Mouse (Mus musculus) limb, embryonic 12.5 days (tissue): ENCODE data around the gene Defa2. TPM values are rescaled to one million over a fixed set of nuclear protein-coding genes. Genes with fewer than 3 reads are reported as not detected.
"Not testable (repeated sequence)": the region's sequence is repeated elsewhere in the genome, so short reads cannot be mapped to it uniquely, and the experiment has no call there.

ENCODE experiments used
- ATAC-seq: fragments of 200-750 bp; cut with Nextera tagmentation; 2 replicates; pipeline ENCODE4 v1.8.0; 2017; ENCODE audit warnings: low read depth, moderate TSS enrichment; ENCODE audit not compliant: insufficient number of reproducible peaks, insufficient read depth, low FRiP score, low TSS enrichment
- H3K27ac ChIP-seq: fragments of 300-500 bp; sonication (generic); 2 replicates; pipeline ENCODE4 v1.5.1; 2016; ENCODE audit warnings: mild to moderate bottlenecking, moderate library complexity
- H3K27me3 ChIP-seq: fragments of 300-500 bp; sonication (generic); 2 replicates; pipeline ENCODE4 v1.6.1; 2016; ENCODE audit warnings: mild to moderate bottlenecking, moderate library complexity
- H3K36me3 ChIP-seq: fragments of 300-500 bp; sonication (generic); 2 replicates; pipeline ENCODE4 v1.6.1; 2016; ENCODE audit warnings: mild to moderate bottlenecking, moderate library complexity
- H3K4me1 ChIP-seq: fragments of 300-500 bp; sonication (generic); replicated peaks from 2 replicates; pipeline ENCODE4 v1.6.1; 2016
- H3K4me2 ChIP-seq: fragments of 300-500 bp; sonication (generic); 2 replicates; pipeline ENCODE4 v1.6.1; 2016; ENCODE audit warnings: mild to moderate bottlenecking, moderate library complexity
- H3K4me3 ChIP-seq: fragments of 300-500 bp; sonication (generic); replicated peaks from 2 replicates; pipeline ENCODE4 v1.5.1; 2016; ENCODE audit warnings: mild to moderate bottlenecking
- H3K9ac ChIP-seq: fragments of 300-500 bp; sonication (generic); replicated peaks from 2 replicates; pipeline ENCODE4 v1.6.1; 2016; ENCODE audit warnings: mild to moderate bottlenecking, moderate library complexity
- H3K9me3 ChIP-seq: fragments of 300-500 bp; sonication (generic); 2 replicates; pipeline ENCODE4 v1.6.1; 2016; ENCODE audit warnings: mild to moderate bottlenecking, moderate library complexity
- WGBS: fragments of 180-500 bp; shearing (Covaris S2); methylation state at CpG from one replicate; pipeline ENCODE4 v1.1.7; 2016; 5-methylcytosine and 5-hydroxymethylcytosine counted together
- polyA plus RNA-seq: library from polyadenylated mRNA; unstranded; fragments of >200 nt; fragmentation: Nextera tagmentation; extraction: Ambion mirVana; gene quantifications from 2 replicates; pipeline ENCODE4 v1.2.1, GENCODE M21; 2016

Defa2 gene
- not detected in 2 replicates for polyA plus RNA-seq

DNA sequence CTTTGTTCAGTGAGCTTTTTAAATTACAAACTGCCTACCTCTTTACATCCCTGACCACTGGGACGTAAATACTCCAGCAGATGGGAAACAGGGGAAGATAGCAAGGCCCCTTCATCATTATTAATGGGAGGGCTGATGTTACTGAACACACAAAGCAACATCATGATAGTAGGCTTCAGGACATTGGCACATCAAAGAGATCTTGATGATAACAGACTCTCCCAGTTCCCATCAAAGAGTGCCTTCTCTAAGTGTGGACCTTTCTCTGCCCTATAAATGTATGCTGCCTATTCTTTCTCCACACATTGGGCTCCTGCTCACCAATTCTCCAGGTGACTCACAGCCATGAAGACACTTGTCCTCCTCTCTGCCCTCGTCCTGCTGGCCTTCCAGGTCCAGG lies at the start of gene Defa2:
Gene Defa2, plus strand, starts transcription at position 301 of the 400 bp plus-strand sequence.
- H3K36me3 ChIP-seq, H3K4me3 ChIP-seq, ATAC-seq, H3K9ac ChIP-seq, H3K9me3 ChIP-seq, H3K4me1 ChIP-seq, H3K4me2 ChIP-seq, H3K27me3 ChIP-seq, H3K27ac ChIP-seq: not testable (repeated sequence)
- WGBS, result no CpG with 5 or more reads among the region's 2 CpGs

DNA sequence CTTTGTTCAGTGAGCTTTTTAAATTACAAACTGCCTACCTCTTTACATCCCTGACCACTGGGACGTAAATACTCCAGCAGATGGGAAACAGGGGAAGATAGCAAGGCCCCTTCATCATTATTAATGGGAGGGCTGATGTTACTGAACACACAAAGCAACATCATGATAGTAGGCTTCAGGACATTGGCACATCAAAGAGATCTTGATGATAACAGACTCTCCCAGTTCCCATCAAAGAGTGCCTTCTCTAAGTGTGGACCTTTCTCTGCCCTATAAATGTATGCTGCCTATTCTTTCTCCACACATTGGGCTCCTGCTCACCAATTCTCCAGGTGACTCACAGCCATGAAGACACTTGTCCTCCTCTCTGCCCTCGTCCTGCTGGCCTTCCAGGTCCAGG lies 13.2 kb downstream of the Defa2 start, which contains the start of gene Defa33:
Gene Defa33, plus strand, starts transcription at position 301 of the 400 bp plus-strand sequence.
- not testable (repeated sequence) for H3K4me1 ChIP-seq, H3K27me3 ChIP-seq, H3K4me2 ChIP-seq, ATAC-seq, H3K9me3 ChIP-seq, H3K4me3 ChIP-seq, H3K9ac ChIP-seq, H3K27ac ChIP-seq, H3K36me3 ChIP-seq
- no CpG with 5 or more reads among the region's 2 CpGs for WGBS

DNA sequence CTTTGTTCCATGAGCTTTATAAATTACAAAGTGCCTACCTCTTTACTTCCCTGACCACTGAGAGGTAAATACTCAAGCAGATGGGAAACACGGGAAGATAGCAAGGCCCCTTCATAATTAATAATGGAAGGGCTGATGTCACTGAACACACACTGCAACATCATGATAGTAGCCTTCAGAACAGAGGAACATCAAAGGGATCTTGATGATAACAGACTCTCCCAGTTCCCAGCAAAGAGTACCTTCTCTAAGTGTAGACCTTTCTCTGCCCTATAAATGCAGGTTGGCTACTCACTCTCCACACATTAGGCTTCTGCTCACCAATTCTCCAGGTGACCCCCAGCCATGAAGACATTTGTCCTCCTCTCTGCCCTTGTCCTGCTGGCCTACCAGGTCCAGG lies 48.8 kb downstream of the Defa2 start, which contains the start of gene Defa36:
Gene Defa36, plus strand, starts transcription at position 301 of the 400 bp plus-strand sequence.
- H3K4me2 ChIP-seq, H3K27me3 ChIP-seq, H3K4me1 ChIP-seq, H3K27ac ChIP-seq, H3K9me3 ChIP-seq, H3K36me3 ChIP-seq, H3K4me3 ChIP-seq, ATAC-seq, H3K9ac ChIP-seq: not testable (repeated sequence)
- no CpG with 5 or more reads among the region's 1 CpGs for WGBS

Other genes starting within 250 kb of the Defa2 start
- not detected in 2 replicates for gene Defa30, start 243.9 kb upstream of the Defa2 start, polyA plus RNA-seq
- gene Defa22, start 216.2 kb upstream of the Defa2 start, polyA plus RNA-seq, result not detected in 2 replicates
- not detected in 2 replicates for gene Defa31, start 186.9 kb upstream of the Defa2 start, polyA plus RNA-seq
- not detected in 2 replicates for gene Gm15293, start 177.0 kb upstream of the Defa2 start, polyA plus RNA-seq
- gene Gm15292, start 128.8 kb upstream of the Defa2 start, polyA plus RNA-seq, result not detected in 2 replicates
- not detected in 2 replicates for gene Defa27, start 63.0 kb upstream of the Defa2 start, polyA plus RNA-seq
- gene Defa29, start 51.5 kb upstream of the Defa2 start, polyA plus RNA-seq, result not detected in 2 replicates
- not detected in 2 replicates for gene Defa33, start 13.3 kb downstream of the Defa2 start, polyA plus RNA-seq
- gene Defa36, start 48.9 kb downstream of the Defa2 start, polyA plus RNA-seq, result not detected in 2 replicates
- gene Gm7849, start 78.0 kb downstream of the Defa2 start, polyA plus RNA-seq, result not detected in 2 replicates
- gene Defa20, start 130.7 kb downstream of the Defa2 start, polyA plus RNA-seq, result not detected in 2 replicates
- gene Defa32, start 150.5 kb downstream of the Defa2 start, polyA plus RNA-seq, result not detected in 2 replicates
- not detected in 2 replicates for gene Defa37, start 186.9 kb downstream of the Defa2 start, polyA plus RNA-seq
- gene Defa28, start 204.5 kb downstream of the Defa2 start, polyA plus RNA-seq, result not detected in 2 replicates
- gene Gm7861, start 216.0 kb downstream of the Defa2 start, polyA plus RNA-seq, result not detected in 2 replicates
- gene Defa26, start 239.7 kb downstream of the Defa2 start, polyA plus RNA-seq, result not detected in 2 replicates